Mouse (Mus musculus): ENCODE measurements at regions not wholly inside any gene's neighbourhood (a gene's known extent, or its start where the extent isn't known, plus 50 kb on each side); places are given as distances from the start of the nearest gene placed in this dataset.

DNA sequence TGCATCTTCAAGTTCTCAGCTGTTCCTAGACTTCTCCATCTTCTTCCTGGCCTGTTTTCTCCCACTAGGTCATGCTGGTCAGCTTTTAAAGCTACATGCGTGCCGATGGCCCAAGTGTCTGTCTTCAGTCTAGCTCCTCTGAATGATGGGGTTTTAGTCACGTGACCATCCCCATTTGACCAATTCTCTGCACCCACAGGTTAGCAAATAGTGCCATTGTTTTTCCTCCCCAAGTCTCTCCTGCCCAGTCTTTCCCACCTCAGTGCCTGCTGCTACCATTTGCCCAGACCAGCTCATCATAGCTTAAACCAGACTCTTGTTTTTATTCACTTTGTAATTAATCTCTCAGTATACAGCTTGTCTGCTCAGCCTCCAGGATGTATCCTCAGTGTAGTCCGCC, 62.3 kb downstream of the Zfp706 start:
- DNase-seq (ENCODE audit: low read depth in 1 of 2, low spot score in 2 of 2) = no peak

DNA sequence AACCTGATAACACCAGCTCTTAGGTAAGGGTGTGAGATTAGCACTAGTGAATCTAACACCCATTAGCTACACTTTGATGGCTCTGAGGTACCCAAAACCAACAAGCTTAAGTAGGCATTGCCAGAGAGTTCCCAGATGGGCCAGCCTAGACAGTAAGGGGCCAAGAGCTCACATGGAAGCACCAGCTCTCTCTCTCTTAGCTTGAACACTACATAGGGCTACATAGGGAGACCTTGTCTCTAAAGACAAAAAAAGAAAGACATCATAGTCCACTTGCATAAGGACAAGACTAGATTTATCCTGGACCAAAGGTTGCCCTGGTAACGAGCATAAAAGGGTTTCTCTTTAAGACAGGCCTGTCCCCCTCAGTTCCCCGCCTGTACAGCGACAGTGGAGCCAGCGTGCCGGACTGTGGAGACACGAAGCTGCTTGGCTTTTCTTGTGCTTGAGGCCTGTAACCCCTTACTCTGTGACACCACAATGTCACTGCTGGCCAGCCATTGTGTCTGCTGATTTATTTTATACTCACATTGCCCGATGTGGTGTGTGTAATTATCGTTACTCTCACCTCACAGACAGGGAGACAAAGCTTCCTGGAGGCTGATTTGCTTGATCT, 62.9 kb downstream of the Zfp706 start:
- DNase-seq (ENCODE audit: low read depth in 1 of 2, low spot score in 2 of 2) = no peak

DNA sequence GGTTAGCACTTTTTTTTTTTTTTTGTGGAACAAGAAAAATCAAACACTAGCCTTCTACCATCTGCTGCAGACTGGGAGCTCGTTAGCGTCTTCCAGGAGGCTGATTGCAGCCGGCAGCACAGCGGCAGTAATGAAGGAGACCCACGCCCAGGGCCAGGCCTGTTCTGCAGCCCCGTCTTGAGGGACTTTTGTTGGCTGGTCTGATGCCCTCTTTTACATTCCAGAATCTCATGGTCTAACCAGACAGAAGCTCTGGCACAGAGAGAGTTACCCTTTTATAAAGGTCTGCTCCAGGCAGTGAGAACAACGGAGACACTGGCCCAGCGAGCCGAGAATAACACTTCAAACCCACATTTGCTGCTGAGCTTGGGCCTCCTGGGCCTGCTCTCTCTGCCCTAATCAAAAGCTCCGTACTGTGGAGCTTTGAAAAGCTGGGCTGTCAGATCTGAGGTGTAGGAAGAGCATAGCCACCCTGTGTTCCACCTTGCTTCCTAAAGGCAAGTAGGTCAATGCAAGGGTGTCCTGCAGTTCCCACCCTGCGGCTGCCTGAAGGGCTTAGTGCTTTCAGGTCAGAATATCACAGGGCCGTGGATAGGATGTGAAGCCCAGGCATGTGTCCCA, 64.0 kb downstream of the Zfp706 start:
- no peak for DNase-seq (ENCODE audit: low read depth in 1 of 2, low spot score in 2 of 2)

DNA sequence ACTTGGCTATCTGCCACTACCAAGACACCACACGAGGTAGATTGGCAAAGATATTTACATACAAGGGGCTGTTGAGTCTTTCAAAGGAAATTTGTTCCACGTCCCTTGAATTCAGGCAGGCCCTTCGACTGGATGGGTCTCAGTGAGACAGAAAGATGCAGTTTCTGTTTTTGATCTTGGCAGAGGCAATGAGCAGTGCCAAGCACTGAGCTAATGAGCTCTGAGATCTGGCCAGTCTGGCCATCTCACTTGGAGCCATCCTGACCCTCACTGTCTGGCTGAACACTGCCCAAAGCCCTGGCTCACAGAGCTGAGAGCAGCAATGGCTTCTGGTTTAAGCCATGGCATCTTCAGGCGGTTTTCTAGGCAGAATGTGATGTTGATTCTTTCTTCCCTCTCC, 65.3 kb downstream of the Zfp706 start:
- no peak for DNase-seq (ENCODE audit: low read depth in 1 of 2, low spot score in 2 of 2)

DNA sequence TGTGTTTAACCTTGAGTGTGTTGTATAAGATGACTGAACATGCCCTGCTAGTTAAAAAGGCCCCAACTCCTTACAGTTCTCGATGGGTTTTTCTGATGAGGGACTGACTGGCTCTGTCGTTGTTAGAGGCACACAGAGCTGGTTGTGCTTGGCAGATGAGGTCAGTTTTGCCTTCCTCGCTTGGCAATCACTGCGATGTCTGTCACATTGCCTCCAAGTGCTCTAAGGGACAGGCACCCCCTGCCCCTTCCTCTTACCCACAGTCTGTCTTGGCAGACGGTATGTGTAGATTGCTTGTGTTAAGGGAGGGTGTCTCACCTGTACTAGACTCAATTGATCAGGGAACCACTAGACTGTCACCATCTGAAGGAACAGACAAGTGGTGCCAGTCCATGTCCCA, 65.8 kb downstream of the Zfp706 start:
- DNase-seq (ENCODE audit: low read depth in 1 of 2, low spot score in 2 of 2) = no peak

DNA sequence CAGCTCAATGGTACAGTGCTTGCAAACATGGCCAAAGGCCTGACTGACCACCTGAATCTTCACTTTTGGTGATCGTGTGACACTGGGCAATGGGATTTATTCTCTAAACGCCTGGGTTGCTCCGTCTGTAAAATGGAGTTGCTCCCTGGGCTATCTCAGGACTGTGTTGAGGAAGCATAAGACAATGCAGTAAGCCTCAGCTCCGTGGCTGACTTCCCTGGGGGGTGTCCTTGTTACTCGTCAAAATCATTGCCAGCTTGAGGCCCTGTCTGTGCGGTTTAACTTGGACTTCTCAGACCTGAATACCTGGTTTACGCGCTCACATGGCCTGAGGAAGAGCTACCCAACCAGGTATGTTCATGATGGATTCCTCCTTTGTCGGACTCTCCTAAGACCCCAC, 68.0 kb downstream of the Zfp706 start:
- no peak for DNase-seq (ENCODE audit: low read depth in 1 of 2, low spot score in 2 of 2)

DNA sequence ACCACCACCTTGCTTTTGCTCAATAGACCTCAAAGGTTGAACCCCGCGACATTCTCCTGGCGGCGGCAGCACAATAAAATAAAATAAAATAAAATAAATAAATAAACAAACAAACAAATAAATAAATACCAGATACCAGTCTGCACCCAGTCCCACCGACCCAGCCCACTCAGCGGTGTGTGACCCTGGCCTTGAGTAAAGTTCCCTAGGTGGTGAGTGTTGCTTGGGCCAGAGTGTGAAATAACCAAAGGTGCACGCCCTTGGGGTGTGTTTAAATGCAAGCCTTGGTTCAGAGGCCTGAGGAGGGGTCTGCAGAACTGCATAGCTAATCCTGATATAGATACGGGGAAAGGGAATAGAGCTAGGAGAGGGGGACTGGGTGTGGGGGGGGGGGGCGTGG, 68.4 kb downstream of the Zfp706 start:
- DNase-seq (ENCODE audit: low read depth in 1 of 2, low spot score in 2 of 2) = no peak

DNA sequence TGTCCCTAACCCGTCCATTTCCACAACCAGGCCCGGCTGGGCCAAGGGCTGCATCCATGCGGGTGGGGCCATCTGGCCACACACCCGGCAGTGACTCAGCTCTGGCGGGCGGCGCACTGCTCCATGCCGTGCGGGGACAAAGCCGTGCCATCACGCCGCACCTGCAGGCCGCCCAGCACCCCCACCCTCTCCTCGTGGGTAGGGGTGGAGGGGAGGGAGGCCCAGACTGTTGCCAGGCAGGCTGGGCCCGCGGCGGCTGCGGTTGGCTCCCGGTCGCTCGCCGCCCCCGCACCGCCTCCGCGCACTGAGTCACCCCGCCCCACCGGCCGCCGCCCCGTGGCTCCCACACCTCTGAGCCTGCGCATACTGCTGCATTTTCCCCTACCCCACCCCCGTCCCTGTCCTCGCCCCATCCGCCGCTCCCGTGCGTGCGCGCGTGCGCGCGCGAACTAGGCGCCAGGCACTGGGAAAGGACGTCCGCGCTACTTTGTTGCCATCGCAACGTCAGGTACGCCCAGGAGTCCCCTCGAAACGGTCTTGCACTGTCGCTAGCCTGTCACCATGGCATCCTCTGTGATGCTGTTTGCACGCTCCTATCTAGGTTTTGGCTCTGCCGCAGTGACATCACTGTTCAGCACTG, 68.9 kb downstream of the Zfp706 start:
- DNase-seq (ENCODE audit: low read depth in 1 of 2, low spot score in 2 of 2) = peak; percentile 12 to 61

DNA sequence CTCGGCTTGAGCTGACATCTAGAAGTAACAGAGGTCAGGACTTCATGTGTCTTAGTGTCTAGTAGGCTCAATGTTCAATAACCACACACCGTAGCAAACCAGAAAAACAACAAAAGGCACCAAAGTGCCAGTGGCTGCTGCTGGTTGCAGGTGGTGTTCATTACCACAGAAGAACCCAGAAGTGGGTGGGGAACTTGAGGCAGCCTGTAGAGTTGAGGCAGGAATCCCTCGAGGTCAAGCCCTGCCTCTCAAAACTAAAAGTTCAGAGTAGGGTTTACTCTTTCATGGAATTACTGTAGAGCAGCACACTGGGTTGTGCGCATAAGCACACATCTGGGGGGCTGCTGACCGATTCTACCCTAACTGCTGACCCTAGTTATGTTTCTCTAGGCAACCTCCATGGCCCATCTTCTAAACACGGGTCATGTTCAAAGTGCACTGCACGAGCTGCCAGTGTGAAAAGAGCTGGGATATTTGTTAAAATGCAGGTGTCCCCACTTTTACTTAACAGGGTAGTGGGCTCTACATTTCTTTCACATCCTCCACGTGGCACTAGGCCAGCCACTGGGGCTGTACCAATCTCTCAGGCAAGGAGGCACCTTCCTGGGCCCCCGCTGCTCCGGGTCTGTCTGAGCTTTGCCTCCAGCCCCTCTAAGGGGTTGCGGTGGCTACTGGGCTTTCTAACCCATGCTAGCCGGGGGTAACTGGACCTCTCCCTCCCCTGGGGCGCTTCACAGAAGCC, 69.6 kb downstream of the Zfp706 start:
- no peak for DNase-seq (ENCODE audit: low read depth in 1 of 2, low spot score in 2 of 2)

DNA sequence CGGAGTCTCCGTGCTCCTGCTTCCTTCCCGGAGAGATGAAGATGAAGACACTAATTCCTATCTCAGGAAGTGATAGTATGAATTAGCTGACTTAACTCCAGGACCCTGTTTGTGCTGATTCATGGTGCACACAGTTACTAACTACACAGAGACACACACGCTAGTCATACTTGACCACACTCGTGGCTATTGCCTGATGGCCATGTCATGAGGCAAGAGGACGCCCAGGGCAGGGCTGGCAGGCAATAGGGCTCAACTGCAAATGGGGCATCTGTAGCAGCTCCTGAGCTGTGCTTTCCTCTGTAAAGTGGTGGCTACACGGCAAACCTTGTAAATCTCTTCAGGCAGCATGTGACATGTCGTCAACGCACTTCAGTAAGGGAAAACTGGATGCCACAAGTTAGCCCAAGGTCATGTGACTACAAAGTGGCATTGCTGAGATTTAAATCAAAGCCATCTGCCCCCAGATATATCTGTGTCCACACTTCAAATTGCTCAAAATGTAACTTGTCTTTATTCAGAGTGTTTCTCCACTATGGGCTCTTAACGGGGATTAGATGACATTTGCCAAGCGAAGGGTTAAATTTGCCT, 70.4 kb downstream of the Zfp706 start:
- DNase-seq (ENCODE audit: low read depth in 1 of 2, low spot score in 2 of 2) = peak in 1 of 2 experiments; percentile 4

DNA sequence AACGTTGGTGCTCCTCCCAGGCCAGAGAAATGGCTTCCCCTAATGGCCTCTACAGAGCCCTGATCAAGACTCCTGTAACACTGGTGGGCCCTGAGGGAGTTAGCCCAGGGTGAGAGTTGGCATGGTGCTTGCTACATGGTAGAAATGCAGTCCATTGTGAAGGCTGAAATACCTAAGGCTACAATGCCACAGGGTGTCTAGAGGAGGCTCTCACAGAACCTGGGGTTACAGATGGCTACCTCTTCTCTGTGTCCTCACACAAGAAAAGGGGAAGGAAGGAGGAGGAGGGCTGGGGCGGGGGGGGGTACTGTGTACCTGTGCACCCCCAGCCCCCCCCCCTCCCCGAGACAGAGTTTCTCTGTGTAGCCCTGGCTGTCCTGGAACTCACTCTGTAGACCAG, 72.8 kb downstream of the Zfp706 start:
- DNase-seq (ENCODE audit: low read depth in 1 of 2, low spot score in 2 of 2) = no peak

DNA sequence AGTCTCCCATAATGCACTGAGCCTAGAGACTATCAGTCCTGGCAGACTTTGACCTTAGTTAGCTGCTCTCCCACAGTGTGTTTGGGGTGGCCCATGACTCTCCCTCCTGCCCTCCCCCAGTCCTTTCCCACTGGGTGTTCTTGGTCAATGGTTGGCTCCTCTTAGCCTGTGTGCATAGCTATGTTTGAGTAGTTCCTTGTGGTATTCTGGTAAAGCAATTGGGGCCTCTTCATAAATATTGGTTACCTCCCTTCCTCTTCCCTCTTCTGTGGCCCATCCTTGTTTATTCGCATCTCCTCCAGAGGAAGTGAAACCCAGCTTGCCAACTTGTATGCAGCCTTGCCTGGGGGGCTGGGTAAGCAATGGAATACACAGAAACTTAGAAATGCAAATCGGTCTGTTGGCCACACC, 74.0 kb downstream of the Zfp706 start:
- DNase-seq (ENCODE audit: low read depth in 1 of 2, low spot score in 2 of 2) = peak; percentile 56 to 64

DNA sequence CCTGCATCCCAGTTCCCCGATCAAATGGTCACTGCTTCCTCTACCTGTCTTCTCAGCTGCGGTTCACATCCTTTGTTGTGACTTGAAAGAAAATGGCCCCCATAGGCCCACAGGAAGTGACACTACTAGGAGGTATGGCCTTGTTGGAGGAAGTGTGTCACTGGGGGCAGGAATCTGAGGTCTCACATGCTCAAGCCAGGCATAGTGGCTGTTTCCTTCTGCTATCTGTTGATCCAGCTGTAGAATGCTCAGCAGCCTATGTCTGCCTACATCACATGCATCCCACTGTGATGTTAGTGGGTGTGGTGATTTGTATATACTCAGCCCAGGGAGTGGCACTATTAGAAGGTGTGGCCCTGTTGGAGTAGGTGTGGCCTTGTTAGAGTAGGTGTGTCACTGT, 76.1 kb downstream of the Zfp706 start:
- peak; percentile 14 for DNase-seq (ENCODE audit: low read depth in 1 of 2, low spot score in 2 of 2)

DNA sequence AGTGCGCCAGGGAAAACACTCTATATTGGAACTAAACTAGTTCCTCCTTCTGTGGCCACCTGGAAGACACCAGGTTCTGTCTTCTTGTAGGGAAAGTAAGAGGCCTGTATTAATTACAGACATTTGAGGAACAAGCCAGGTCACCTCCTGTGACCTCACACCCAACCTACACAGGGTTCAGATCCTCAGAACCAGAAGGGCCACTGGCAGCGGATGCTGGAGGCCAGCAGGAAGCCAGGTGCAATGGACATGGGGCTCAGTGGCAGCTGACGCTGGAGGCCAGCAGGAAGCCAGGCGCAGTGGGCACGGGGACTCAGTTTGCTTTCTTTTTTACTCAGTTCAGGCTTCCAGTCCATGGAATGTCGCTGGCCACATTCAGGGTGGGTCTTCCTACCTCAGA, 77.1 kb downstream of the Zfp706 start:
- DNase-seq (ENCODE audit: low read depth in 1 of 2, low spot score in 2 of 2) = no peak

DNA sequence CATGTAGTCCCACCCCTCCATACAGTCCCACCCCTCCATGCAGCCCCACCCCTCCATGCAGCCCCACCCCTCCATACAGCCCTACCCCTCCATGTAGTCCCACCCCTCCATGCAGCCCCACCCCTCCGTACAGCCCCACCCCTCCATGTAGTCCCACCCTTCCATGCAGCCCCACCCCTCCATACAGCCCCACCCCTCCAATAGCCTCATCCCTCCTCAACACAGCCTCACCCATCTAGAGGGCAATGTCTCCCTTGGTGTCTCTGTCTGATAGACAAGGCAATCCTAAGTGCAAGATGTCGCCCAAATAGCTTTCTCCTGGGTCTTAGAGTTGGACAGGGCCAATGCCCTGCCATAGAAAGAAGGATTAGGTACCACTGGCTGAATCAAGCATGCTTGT, 77.8 kb downstream of the Zfp706 start:
- DNase-seq (ENCODE audit: low read depth in 1 of 2, low spot score in 2 of 2) = no peak

DNA sequence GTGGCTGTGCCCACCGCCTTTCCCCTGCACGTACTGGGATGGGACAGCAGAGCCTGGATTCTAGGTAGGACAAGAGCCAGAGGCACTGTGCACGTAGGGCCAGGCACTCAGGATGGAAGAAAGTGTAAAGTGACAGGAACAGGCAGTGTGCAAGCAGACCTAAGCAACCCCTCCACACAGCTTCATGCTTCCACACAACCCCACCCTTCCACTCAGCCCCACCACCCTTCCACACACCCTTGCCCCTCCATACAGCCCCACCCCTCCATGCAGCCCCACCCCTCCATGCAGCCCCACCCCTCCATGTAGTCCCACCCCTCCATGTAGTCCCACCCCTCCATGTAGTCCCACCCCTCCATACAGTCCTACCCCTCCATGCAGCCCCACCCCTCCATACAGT, 78.5 kb downstream of the Zfp706 start:
- no peak for DNase-seq (ENCODE audit: low read depth in 1 of 2, low spot score in 2 of 2)

DNA sequence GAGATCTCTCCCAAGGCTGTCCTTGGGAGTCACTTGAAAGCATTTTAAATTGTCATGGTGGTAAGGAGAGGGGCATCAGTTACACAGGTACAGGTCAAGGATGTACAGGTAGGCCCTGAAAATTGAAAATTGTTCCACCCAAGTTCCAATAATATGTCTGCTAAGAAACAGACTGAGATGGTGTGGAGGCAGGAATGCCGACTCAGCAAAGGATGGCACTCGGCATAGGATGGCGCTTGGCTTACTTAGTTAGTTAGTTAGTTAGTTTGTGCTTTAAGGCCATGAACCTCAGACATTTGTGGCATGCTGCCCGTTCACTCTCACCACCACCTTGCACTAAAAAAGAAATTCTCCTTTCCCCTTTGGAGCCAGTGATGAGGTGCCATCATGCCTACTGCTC, 78.9 kb downstream of the Zfp706 start:
- no peak for DNase-seq (ENCODE audit: low read depth in 1 of 2, low spot score in 2 of 2)

DNA sequence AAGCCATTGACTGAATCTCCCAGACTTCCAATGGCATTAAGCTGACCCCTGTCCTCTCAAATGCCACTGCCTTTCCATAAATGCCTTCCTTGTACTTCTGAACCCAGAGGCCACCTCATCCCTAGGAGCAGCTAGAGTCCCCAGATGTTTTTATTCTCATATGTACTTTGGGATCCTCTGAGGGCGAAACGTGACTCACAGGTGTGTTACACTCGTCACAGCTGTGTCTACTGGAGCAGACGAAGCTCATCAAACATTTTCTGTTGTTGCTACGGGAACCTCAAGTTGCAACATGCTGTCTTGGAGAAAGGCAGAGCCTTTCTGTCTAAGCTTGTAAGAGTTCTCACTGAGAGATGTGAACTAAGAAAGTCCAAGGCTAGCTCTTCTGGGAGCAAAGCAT, 80.1 kb downstream of the Zfp706 start:
- no peak for DNase-seq (ENCODE audit: low read depth in 1 of 2, low spot score in 2 of 2)

DNA sequence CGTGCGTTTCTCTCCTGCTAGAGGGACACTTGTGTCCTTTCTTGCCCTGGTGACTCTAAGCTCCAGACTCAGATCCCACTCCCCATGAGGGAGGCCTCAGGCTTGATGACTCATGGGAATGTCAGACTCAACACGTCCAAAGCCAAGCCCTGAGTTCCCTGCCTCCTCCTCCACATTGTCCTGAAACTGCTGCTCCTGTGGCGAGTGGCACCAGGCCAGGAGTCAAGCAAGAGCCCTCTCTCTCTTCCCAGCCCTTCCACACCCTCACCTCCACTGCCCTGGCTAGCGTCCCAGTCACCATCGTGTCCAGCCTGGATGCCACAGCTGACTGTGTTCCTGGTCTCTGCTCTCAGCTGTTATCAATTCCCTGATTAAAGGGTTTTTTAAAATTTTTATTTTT, 83.4 kb downstream of the Zfp706 start:
- DNase-seq (ENCODE audit: low read depth in 1 of 2, low spot score in 2 of 2) = no peak

DNA sequence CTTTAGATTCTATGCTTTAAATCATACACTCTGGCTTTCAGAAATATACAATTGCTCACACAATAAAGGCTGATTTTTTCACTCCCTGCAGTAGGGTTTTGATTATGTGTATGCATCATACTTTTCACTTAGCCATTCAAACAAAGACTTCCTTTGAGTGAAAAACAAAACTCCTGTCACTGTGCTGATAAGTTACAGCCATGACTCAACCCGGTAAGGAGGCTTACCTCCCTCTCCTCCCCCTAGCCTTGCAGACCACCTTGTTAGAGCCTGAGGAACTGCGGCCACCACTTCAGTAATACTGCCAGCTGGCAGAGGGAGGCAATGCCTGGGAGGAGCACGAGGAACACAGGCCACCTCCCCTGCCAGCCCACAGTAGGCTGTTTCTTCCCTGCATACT, 86.2 kb downstream of the Zfp706 start:
- DNase-seq (ENCODE audit: low read depth in 1 of 2, low spot score in 2 of 2) = no peak

DNA sequence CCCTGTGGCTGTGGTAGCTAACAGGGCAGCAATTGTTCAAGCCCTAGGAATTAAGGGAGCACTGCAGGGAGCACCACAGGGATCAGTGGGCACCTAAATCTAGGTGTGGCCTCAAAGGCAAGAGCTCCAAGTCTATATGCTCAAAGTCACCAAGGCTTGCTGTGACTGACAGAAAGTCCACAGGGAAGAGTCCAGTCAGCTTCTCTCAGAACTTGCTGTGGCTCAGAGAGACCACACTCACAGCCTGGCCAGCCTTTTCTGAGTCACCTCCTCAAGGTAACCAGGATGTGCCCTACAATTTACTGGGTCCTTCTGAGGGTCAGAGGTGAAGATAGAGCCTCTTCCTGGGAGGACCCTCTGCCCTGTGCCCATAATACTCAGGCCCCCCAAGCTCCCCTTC, 86.7 kb downstream of the Zfp706 start:
- no peak for DNase-seq (ENCODE audit: low read depth in 1 of 2, low spot score in 2 of 2)

DNA sequence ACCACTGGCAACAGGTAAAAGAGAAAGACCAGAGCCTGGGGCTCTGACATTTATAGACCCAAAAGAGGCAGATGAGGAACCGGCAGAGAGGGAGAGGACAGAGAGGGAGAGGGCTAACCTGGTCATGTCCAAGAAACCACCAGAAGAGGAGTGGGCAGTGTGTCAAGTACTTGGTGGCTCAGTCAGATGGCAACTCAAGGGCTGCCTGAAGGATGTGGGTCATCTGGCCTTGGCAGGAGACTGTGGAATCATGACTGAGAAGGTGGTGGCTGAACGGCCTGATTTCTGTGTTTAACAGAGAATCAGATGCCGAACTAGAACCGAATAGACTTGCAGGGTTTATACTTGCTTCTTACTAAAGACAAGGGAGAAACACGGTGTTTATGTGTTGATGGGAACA, 87.9 kb downstream of the Zfp706 start:
- DNase-seq (ENCODE audit: low read depth in 1 of 2, low spot score in 2 of 2) = no peak

All from monocyte, adult 2 months (primary cell).